In the genomic region with DNA sequence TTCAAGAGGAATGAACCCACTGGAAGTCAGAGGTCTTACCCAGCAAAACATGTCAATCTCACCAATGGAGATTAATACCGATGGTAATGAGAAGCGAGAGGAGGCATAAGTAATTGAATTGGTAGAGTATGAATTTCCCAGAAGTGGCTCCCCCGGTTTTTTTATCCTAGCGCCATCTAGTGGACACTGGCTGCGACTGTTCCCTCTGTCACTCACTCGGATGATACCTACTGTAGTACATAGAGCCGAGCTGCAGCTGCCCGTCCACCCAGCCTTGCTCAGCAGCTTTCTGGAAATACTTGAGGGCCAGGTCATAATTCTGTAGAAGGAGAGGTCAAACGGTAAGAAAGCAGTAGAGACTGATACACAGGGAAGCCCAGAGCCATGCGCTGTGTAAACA, we compare ENCODE assay signal across 8 mouse cellular contexts. TPM values are rescaled to one million over a fixed set of nuclear protein-coding genes. Genes with fewer than 3 reads are reported as not detected.
DNase-seq lines count a peak whose midpoint lies in the region; ATAC-seq and TF ChIP-seq lines count a peak whose summit lies in the region.

No protein-coding gene starts in this region.

- no peak overlapping the region for H3K4me2 ChIP-seq in embryonic facial prominence, embryonic 11.5 days (ENCODE audit: low read depth, low read length)
- no peak overlapping the region for H3K4me2 ChIP-seq in hindbrain, embryonic 11.5 days (replicated peaks; ENCODE audit: low read depth, low read length)
- H3K4me2 ChIP-seq in lung, postnatal 0 days (replicated peaks; ENCODE audit: low read depth, low read length), result no peak overlapping the region

- TF ChIP-seq CTCF in E14TG2a.4 (conservative IDR thresholded peaks at IDR 0.05; ENCODE audit: low read length), result peak; percentile 76
- TF ChIP-seq CTCF in layer of hippocampus, adult 2 months (conservative IDR thresholded peaks at IDR 0.05), result peak; percentile 94
- peak; percentile 74 for TF ChIP-seq CTCF in lung, postnatal 0 days (IDR thresholded peaks at IDR 0.05)

- H3K36me3 ChIP-seq in E14TG2a.4 (ENCODE audit: insufficient read depth, low read length), result peaks cover 74% of the 10 kb centered on the region
- H3K36me3 ChIP-seq in embryonic facial prominence, embryonic 11.5 days (replicated peaks; ENCODE audit: control insufficient read depth, insufficient read depth, low read depth, low read length), result peaks cover 5% of the 10 kb centered on the region; the same call in 1 of the 2 replicates
- H3K36me3 ChIP-seq in hindbrain, embryonic 11.5 days (ENCODE audit: control insufficient read depth, insufficient read depth, low read length), result peaks cover 12% of the 10 kb centered on the region; the same call in 1 of the 2 replicates
- H3K36me3 ChIP-seq in lung, postnatal 0 days (ENCODE audit: insufficient read depth, low read length), result peaks cover 52% of the 10 kb centered on the region

- H3K4me3 ChIP-seq in E14TG2a.4 (replicated peaks; ENCODE audit: low read length), result no peak overlapping the region
- H3K4me3 ChIP-seq in embryonic facial prominence, embryonic 11.5 days (ENCODE audit: low read depth, low read length), result no peak overlapping the region
- H3K4me3 ChIP-seq in hindbrain, embryonic 11.5 days (ENCODE audit: low read depth, low read length), result no peak overlapping the region
- H3K4me3 ChIP-seq in layer of hippocampus, adult 2 months, result no peak overlapping the region
- H3K4me3 ChIP-seq in lung, postnatal 0 days (ENCODE audit: low read depth, low read length), result no peak overlapping the region

- no peak overlapping the region for H3K9ac ChIP-seq in embryonic facial prominence, embryonic 11.5 days (replicated peaks; ENCODE audit: low read length)
- H3K9ac ChIP-seq in hindbrain, embryonic 11.5 days (ENCODE audit: low read depth, low read length), result no peak overlapping the region
- H3K9ac ChIP-seq in lung, postnatal 0 days (replicated peaks; ENCODE audit: low read depth), result no peak overlapping the region

- WGBS in embryonic facial prominence, embryonic 11.5 days, result 30% methylated on average over 10 of the region's 10 CpGs
- WGBS in hindbrain, embryonic 11.5 days, result 28% methylated on average over 10 of the region's 10 CpGs
- 23% methylated on average over 10 of the region's 10 CpGs for WGBS in lung, postnatal 0 days

- no peak for TF ChIP-seq EP300 in lung, postnatal 0 days (IDR thresholded peaks at IDR 0.05)

- peak; percentile 80 for ATAC-seq in embryonic facial prominence, embryonic 11.5 days (replicated peaks; ENCODE audit: insufficient number of reproducible peaks, low FRiP score, low TSS enrichment, low read depth)
- ATAC-seq in hindbrain, embryonic 11.5 days (ENCODE audit: low FRiP score), result peak; percentile 64; the same call in 1 of the 2 replicates
- ATAC-seq in lung, postnatal 0 days, result peak; percentile 49

- H3K27me3 ChIP-seq in E14TG2a.4 (ENCODE audit: insufficient read depth, low read length), result no peaks in the 10 kb centered on the region
- no peaks in the 10 kb centered on the region for H3K27me3 ChIP-seq in embryonic facial prominence, embryonic 11.5 days (ENCODE audit: control insufficient read depth, insufficient read depth, low read length)
- H3K27me3 ChIP-seq in hindbrain, embryonic 11.5 days (ENCODE audit: control insufficient read depth, insufficient read depth, low read length), result no peaks in the 10 kb centered on the region
- no peaks in the 10 kb centered on the region for H3K27me3 ChIP-seq in lung, postnatal 0 days (replicated peaks; ENCODE audit: insufficient read depth, low read length)

- H3K4me1 ChIP-seq in E14TG2a.4 (replicated peaks; ENCODE audit: low read depth, low read length), result peaks cover 4% of the 10 kb centered on the region; the same call in 1 of the 2 replicates
- no peaks in the 10 kb centered on the region for H3K4me1 ChIP-seq in embryonic facial prominence, embryonic 11.5 days (ENCODE audit: control insufficient read depth, insufficient read depth, low read length)
- H3K4me1 ChIP-seq in hindbrain, embryonic 11.5 days (replicated peaks; ENCODE audit: control insufficient read depth, insufficient read depth, low read length), result no peaks in the 10 kb centered on the region
- no peaks in the 10 kb centered on the region for H3K4me1 ChIP-seq in lung, postnatal 0 days (ENCODE audit: insufficient read depth, low read depth, low read length)

- no peaks in the 10 kb centered on the region for H3K9me3 ChIP-seq in E14TG2a.4 (ENCODE audit: low read length)
- no peaks in the 10 kb centered on the region for H3K9me3 ChIP-seq in embryonic facial prominence, embryonic 11.5 days (replicated peaks; ENCODE audit: control insufficient read depth, low read length)
- H3K9me3 ChIP-seq in hindbrain, embryonic 11.5 days (ENCODE audit: control insufficient read depth, low read length), result no peaks in the 10 kb centered on the region
- no peaks in the 10 kb centered on the region for H3K9me3 ChIP-seq in lung, postnatal 0 days (ENCODE audit: low read length)

- peak; percentile 74 for DNase-seq in adrenal gland, postnatal 14 days
- peak; percentile 78 for DNase-seq in embryonic facial prominence, embryonic 11.5 days (ENCODE audit: low spot score)
- DNase-seq in hindbrain, embryonic 11.5 days (ENCODE audit: low spot score), result peak; percentile 80
- peak; percentile 55 to 66 for DNase-seq in layer of hippocampus, adult 2 months (ENCODE audit: low spot score in 2 of 2)
- peak; percentile 71 for DNase-seq in lung, postnatal 0 days (ENCODE audit: low spot score)
- DNase-seq in retina, adult 2 months (ENCODE audit: low read depth, low spot score), result peak; percentile 16
- DNase-seq in thymus, postnatal 4 days, result peak; percentile 67

- no peak overlapping the region for H3K27ac ChIP-seq in embryonic facial prominence, embryonic 11.5 days (replicated peaks; ENCODE audit: low read depth, low read length)
- no peak overlapping the region for H3K27ac ChIP-seq in hindbrain, embryonic 11.5 days (ENCODE audit: low read depth, low read length)
- no peak overlapping the region for H3K27ac ChIP-seq in layer of hippocampus, adult 2 months
- H3K27ac ChIP-seq in lung, postnatal 0 days (ENCODE audit: low read length), result no peak overlapping the region

RNA-seq across cellular contexts. Expression of gene Ston2, which starts 27.8 kb away (rescaled TPM):
- total RNA-seq in adrenal gland, postnatal 14 days (2021), result 6.4 and 10.1 TPM in 2 replicates
- polyA plus RNA-seq in embryonic facial prominence, embryonic 11.5 days (2014; fragmentation: Nextera tagmentation; extraction: Ambion mirVana), result 5.4 and 6.9 TPM in 2 replicates
- polyA plus RNA-seq in hindbrain, embryonic 11.5 days (2014; fragmentation: Nextera tagmentation; extraction: Ambion mirVana), result 6.8 and 10.5 TPM in 2 replicates
- 10 to 100 TPM; 33.4 to 34.7 TPM for total RNA-seq in layer of hippocampus, adult 2 months (2021)
- polyA plus RNA-seq in lung, postnatal 0 days (2015; fragmentation: Nextera tagmentation; extraction: Ambion mirVana), result 6.2 and 6.8 TPM in 2 replicates

RNA-seq across cellular contexts. Expression of gene Sel1l, which starts 33.0 kb away (rescaled TPM):
- total RNA-seq in adrenal gland, postnatal 14 days (2021), result 148 and 153 TPM in 2 replicates
- 68.8 and 69.8 TPM in 2 replicates for polyA plus RNA-seq in embryonic facial prominence, embryonic 11.5 days (2014; fragmentation: Nextera tagmentation; extraction: Ambion mirVana)
- 76.3 and 82.7 TPM in 2 replicates for polyA plus RNA-seq in hindbrain, embryonic 11.5 days (2014; fragmentation: Nextera tagmentation; extraction: Ambion mirVana)
- 100 to 1,000 TPM; 167 to 172 TPM for total RNA-seq in layer of hippocampus, adult 2 months (2021)
- polyA plus RNA-seq in lung, postnatal 0 days (2015; fragmentation: Nextera tagmentation; extraction: Ambion mirVana), result 102 and 109 TPM in 2 replicates

Comparison
In these comparisons a context has a peak if more than half of its experiments do, and no peak if none do; other contexts are left out.
1. DNase-seq: peak in every context shown above with its lines; median percentile 80 in hindbrain, embryonic 11.5 days; 78 in embryonic facial prominence, embryonic 11.5 days; 74 in adrenal gland, postnatal 14 days; 71 in lung, postnatal 0 days; 67 in thymus, postnatal 4 days; 60 in layer of hippocampus, adult 2 months; 16 in retina, adult 2 months.